Mouse (Mus musculus) thymus, adult 18-20 months (tissue): Measurements from ENCODE around the gene Ggt5.
A peak's percentile ranks its signal among the peaks of the same experiment; 100 is the strongest.
"Not testable (repeated sequence)": the region's sequence is repeated elsewhere in the genome, so short reads cannot be mapped to it uniquely, and the experiment has no call there.

ENCODE experiments used
- DNase-seq, 2 experiments: peaks; one replicate each; pipeline ENCODE4 v3.0.0; 2022; ENCODE audit warnings: mixed read lengths in 2 of 2

Gene Ggt5

GRCm38 (mm10) chr10:75589129-75589528 is at the start of gene Ggt5:
TSS of gene Ggt5 (plus strand) at chr10:75589340.
- peak in 1 of 2 experiments; percentile 28 for DNase-seq

DNA sequence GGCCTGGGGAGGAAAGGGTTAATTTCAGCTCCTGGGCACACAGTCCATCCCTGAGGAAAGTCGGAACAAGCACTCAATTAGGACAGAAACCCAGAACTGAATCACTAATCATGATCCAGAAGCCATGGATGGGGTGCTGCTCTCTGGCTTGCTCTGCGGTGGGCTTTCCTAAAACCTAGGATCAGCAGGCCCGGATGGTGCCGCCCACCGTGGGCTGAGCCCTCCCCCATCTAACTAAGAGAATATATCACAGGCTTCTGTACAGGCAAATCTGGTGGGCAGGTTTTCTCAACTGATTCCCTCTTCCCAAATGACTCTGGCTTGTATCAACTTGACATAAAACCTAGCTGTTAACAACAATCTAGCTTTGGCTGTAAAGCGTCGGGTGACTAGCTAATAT is 41.2 kb upstream of the Ggt5 start:
- DNase-seq, result no peak

DNA sequence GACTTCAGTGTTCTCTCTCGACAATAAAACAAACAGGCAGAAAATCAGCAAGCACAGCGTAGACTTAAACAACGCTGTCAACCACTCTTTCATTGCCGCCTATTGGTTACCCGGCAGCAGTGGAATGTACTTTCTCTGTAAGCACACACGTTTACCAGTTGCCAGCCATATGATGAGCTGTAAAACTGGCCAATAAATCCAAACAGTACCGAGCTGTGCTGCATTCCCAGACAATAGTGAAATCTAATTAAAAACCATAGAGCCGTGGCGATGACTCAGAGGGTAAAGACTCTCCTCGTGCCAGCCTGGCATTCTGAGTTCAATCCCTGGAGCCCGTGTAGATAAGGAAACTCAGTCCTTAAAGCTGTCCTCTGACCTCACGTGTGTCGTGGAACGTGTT is 40.7 kb upstream of the Ggt5 start:
- DNase-seq, result no peak

DNA sequence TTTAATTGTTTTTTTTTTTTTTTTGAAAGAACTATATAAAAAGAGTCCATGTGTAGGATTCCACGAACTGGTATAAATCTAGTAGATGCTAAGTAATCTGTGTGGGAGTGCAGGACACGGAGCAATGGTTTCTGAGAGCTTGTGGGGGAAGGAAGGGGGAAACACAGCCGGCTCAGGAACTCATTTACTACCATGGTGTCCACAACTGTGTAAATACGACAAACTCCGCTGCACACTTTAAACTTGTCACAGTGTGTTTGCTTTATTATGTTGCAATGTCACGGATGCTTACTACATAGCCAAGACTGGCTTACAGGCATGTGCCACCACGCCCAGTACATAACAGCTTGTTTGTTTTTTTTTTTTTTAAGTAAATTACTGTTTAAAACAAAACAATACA is 39.3 kb upstream of the Ggt5 start:
- DNase-seq, result no peak

GRCm38 (mm10) chr10:75551175-75551574 is 38.0 kb upstream of the Ggt5 start:
- no peak for DNase-seq

- no peak for DNase-seq
Measured at GRCm38 (mm10) chr10:75552106-75552505, 37.0 kb upstream of the Ggt5 start.

GRCm38 (mm10) chr10:75552701-75553450 is 36.3 kb upstream of the Ggt5 start:
- DNase-seq, result no peak

GRCm38 (mm10) chr10:75554090-75554489 is 35.0 kb upstream of the Ggt5 start:
- no peak for DNase-seq

DNA sequence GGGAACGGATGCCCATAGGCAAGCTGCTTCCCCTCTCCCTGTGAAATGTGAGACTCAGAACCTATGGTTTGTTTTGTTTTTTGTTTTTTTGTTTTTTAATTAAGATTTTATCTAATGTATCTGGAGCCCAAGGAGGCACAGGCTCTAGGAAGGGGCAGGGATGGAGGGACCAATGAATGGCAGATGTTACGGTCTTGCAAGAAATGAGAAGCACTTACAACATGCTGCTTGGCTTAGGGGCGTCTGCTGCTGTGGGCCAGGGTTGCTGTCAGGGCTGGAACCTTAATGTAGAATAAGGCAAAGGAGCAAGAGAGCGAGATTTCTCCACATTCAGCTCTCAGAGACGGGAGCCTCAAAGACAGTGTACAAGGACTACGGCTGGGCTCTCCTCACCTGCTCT is 33.6 kb upstream of the Ggt5 start:
- no peak for DNase-seq

- DNase-seq, result no peak
Measured at GRCm38 (mm10) chr10:75556026-75556425, 33.1 kb upstream of the Ggt5 start.

- DNase-seq, result no peak
Measured at GRCm38 (mm10) chr10:75558515-75558914, 30.6 kb upstream of the Ggt5 start.

DNA sequence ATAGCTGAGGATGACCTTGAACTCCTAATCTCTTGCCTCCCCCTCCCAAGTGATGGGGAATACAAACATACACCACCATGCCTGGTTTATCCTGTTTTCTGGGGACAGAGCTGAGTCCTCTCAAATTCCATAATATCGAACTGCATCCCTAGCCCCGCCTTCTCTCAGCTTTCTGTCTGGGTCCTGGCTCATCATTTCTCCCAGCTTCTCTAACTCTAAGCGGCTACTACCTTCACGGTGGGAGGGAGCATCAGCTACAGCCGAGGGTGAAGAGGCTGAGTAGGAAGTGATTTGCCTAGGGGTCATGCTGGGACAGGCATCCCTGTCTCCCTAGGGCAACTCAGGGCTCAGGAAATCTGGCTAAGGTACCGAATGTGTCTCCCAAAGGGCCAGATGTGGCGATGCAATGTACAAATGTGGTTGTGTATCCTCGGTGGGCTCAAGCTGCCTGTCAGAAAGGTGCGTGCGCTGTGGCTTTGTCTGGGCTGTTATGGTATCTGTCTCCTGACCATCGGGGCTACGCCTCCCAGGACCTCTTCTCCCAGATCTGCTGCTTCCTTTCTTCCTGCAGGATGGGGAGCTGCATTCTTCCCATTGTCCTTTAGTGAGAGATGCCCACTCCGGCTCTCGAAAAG is 30.0 kb upstream of the Ggt5 start:
- no peak for DNase-seq

DNA sequence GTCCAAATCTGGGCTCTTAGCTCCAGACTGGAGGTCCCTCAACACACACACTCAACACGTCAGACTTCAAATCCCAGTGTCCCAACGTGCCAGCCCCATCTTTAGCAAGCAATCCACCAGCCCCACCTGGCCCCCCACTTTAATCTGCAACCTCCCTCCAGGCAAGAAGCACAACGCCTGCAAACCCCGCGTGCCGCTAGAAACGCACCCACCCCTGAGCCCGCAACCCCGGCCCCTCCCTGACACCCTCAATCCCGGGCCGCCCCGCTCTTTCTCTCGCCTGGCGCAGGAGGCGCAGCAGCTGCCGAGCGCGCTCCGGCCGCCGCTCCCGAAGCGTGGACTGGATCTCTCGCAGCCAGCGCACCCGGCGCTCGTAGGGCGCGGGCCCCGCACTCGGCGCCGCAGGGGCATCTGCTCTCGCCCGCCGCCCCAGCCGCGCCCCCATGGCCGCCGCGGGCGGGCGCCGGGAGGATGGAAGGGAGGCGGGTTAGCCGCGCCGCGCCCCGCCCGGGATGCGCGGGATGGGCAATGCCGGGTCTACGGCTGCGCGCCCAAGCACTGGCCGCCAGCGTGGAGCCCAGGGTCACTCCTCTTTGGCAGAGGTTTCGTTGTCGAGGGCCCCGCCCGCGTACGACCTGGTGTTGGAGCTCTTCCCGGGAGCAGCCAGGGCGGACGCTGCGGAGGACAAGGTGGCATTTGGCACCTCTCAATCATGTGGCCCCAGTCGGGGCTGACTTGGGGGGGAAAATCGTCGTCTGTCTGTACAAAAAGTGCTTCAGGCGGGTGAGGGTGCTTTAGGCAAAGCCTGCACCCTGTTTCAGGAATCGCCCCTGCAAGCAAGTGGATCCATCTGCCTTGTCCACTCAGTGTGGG is 29.2 kb upstream of the Ggt5 start, which contains the start of gene Lrrc75b:
Gene Lrrc75b (minus strand): TSS at position 655 of the 873 bp plus-strand sequence.
- no peak for DNase-seq

DNA sequence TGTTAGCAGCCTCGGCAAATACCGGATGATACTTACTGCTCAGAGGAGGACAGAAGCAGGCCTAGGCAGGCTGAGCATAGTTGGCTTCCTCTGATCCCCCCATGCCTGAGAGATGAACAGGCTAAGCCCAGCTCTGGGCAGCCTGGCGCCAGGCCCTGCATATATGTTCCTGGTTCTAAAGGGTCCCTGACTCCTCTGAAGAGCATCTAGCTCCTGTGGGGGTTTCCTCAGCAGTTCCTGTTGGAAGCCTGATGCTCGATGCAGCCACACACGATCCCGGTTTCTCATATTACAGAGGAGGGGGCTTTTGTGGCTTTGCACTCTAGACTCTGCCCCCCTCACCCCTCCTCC is 28.6 kb upstream of the Ggt5 start:
- DNase-seq, result no peak

DNA sequence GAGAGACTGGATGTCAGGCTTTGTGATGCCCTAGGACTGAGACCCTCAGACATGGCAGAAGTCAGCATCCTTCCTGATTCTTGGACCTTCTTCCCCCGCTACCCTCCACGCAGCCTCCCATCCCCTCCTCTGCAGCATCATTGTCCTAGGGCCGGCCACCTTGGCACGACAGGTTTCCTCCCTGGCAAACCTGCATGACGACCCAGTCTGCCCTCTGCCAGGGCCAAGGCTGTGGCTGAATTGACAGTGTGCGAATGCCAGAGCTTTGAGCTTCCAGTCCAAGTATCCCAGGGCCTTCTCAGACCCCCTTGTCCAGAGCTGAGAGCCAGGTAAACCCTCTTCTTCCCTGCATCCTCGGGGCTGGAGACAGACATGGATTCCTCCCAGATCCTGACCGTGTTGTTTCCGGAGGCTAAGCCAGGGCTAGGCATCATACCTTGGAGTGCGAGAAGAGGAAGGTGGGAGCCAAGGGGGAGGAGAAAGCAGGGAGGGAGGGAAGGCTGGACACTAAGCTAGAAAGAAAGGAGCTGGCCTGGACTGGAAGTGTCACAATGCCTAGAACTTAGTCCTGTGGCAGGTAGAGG is 28.0 kb upstream of the Ggt5 start, which contains the start of gene Ggt1:
Gene Ggt1 (plus strand): TSS at position 534 of the 584 bp plus-strand sequence.
- no peak for DNase-seq

DNA sequence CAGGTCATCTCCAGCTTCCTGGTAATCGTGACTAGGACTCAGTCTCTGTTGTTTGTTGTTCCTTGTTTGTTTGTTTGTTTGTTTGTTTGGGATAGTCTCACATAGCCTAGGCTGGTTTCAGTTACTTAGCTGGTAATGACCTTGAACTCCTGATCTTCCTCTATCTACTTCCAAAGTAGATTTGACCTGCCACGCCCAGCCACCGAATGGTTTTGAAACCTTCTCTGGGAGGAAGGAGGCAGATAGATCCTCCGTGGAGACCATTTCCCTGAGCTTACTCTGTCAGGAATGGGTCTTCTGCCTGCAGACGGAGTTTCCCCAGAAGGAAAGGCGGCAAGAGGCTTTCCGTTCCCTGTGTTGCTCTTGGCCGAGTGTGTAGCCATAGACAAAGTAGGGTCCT is 26.5 kb upstream of the Ggt5 start:
- no peak for DNase-seq

DNA sequence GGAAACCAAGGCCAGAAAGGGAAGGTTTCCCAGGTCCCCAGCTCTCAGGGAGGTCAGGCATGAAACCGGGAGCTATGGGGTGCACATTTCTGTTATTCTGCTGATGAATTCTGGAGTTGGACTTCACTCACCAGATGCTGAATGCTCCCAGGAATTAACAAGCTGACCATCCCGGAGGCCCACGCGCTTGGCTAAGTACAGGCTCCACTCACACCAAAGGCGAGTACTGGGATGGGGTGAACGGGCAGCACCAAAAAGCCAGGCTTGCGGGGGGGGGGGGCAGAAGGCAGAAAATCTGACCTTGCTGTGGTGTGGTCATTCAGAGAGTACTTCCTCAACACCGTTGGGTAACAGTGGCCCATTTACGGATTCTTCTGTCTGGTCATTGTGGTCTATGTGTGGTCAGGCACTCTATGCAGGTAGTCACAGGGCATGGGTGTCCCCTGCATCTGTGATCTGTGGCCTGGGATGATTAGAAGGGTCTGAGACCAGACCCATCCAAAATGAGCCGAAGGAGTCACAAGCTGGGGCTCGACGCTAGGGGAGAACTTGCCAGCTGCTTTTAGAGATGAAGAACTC is 24.4 kb upstream of the Ggt5 start:
- no peak for DNase-seq

- peak; percentile 64 to 82 for DNase-seq
Measured at GRCm38 (mm10) chr10:75565436-75565835, 23.7 kb upstream of the Ggt5 start.

- no peak for DNase-seq
Measured at GRCm38 (mm10) chr10:75565906-75566305, 23.2 kb upstream of the Ggt5 start.

GRCm38 (mm10) chr10:75566321-75566720 is 22.8 kb upstream of the Ggt5 start:
- no peak for DNase-seq

DNA sequence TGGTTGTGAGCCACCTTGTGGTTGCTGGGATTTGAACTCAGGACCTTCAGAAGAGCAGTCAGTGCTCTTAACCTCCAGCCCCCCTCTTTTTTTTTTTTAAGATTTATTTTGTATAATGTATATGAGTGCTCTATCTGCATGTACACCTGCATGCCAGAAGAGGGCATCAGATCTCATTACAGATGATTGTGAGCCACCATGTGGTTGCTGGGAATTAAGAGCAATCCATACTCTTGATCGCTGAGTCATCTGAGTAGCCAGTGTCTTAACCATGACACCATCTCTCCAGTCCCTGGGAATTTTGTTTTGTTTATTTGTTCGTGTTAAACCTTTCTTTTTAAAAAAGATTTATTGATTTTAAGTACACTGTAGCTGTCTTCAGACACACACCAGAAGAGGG is 22.4 kb upstream of the Ggt5 start:
- DNase-seq, result not testable (repeated sequence)

- DNase-seq, result no peak
Measured at GRCm38 (mm10) chr10:75568029-75568428, 21.1 kb upstream of the Ggt5 start.

- DNase-seq, result no peak
Measured at GRCm38 (mm10) chr10:75568441-75568840, 20.7 kb upstream of the Ggt5 start.
